Mouse (Mus musculus) bone marrow macrophage, adult 2 months (primary cell): ENCODE measurements around the gene Eif4ebp2.

Experiments used
- CTCF ChIP-seq: IDR thresholded peaks from 2 replicates; pipeline ENCODE4 v1.5.1; 2012; ENCODE audit warnings: low read depth, mild to moderate bottlenecking, low read length, moderate library complexity
- POLR2A ChIP-seq: IDR thresholded peaks from 2 replicates; pipeline ENCODE4 v1.6.1; 2012; ENCODE audit warnings: mild to moderate bottlenecking, low read depth, low read length, borderline replicate concordance

- TF ChIP-seq CTCF (no peak), POLR2A (no peak)
These were observed 63.4 kb downstream of the Eif4ebp2 start for GRCm38 (mm10) chr10:61389020-61389419.
